Mouse (Mus musculus) heart, adult 2 months (tissue): ENCODE data around the gene Gm37419.

Source experiments
- CTCF ChIP-seq: fragments of 200-600 bp; IDR thresholded peaks from 2 replicates; pipeline ENCODE4 v1.8.1; 2022; ENCODE audit warnings: antibody characterized with exemption, mild to moderate bottlenecking, moderate library complexity
- EP300 ChIP-seq: fragments of 200-500 bp; IDR thresholded peaks from 2 replicates; pipeline ENCODE4 v1.6.1; 2011; ENCODE audit warnings: low read depth, low read length, control low read depth; ENCODE audit not compliant: insufficient read depth
- POLR2A ChIP-seq: fragments of 200-500 bp; IDR thresholded peaks from 2 replicates; pipeline ENCODE4 v1.6.1; 2011; ENCODE audit warnings: mild to moderate bottlenecking, low read depth, low read length, control low read depth; ENCODE audit not compliant: insufficient read depth

DNA sequence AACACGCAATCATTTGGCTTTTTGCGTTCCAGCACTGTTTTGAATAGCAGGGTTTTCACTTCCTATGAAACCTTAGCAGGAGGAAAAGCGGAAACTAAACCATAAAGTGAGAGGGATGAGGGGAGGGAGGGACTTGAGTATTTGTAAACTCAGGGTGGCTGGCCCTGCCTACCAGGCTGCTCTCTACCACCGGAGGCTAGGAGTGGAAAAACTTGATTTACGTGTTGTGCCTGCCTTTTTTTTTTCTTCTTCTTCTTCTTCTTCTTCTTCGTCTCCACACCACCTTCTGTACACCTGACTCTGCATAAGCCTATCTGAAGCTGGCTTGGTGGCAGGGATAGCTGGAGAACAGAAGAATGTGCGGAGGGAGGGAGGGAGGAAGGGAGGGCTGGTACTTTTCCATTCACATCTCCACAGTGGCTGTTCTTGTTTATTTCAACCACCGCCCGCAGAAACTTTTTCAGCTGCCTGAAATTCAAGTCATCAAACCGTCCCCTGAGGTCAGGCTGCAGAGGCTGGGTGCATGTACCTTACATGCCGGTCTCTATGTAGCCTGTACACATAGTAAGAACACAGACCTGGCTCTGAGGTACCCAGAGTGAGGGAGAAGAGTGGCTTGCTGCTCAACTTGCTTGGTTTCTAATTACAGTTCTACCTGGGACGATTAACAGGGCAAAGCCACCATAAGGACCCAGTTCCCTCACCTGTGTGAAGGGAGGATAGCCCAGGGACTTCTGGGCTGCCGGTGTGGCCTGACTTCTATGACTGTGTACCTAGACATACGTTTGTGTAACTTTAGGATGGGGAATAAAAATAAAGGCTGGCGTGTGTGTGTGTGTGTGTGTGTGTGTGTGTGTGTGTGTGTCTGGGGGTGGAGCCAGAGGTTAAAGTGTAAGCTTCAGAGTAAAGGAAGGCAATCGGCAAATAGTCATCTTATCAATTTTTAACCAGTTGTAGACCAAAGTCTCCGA, 5.4 kb downstream of the Gm37419 start:
- TF ChIP-seq CTCF (no peak), EP300 (no peak), POLR2A (no peak)
